Mouse (Mus musculus) ES-CJ7 (cell line): ENCODE measurements around the gene Abl1.

ENCODE experiments used
- DNase-seq: peaks from one replicate; pipeline ENCODE4 v3.0.0; 2011; ENCODE audit warnings: low read depth, low spot score

The Abl1 gene

DNA sequence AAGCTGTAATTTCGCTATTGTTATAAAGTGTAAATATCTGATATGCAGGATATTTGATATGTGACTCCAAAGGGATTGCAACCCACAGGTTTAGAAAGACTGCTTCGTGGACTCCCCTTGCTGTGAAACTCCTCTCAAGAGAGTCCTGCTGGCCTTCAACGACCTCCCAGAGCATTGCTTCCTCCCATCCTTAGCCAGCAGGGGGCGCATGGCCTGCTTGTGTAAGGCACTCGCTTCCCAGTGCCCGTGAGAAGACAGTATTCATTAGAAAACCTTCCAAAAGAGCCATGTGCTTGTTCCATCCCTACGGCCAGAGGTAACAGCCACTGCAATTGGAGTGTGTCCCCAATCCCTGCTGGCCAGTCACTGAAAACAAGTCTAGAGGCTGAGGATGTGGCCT is 98.9 kb downstream of the Abl1 start:
- peak; percentile 76 for DNase-seq

DNA sequence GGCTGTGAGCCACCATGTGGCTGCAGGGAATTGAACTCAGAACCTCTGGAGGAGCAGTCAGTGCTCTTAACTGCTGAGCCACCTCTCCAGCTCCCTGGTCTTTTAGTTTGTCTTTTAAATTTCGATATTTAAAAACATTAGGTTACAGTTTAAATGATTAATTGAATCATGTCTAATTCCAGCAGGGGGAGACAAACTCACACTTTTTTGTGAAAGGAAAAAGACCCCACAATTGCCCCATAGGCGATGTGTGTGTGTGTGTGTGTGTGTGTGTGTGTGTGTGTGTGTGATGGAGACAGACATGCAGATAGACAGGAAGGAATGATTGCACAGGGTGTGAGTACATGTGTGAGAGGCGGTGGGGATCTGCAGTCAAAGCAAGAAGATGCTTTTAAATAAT is 100.1 kb downstream of the Abl1 start:
- DNase-seq = no peak

GRCm38 (mm10) chr2:31789215-31789614 is 101.0 kb downstream of the Abl1 start:
- DNase-seq = no peak

DNA sequence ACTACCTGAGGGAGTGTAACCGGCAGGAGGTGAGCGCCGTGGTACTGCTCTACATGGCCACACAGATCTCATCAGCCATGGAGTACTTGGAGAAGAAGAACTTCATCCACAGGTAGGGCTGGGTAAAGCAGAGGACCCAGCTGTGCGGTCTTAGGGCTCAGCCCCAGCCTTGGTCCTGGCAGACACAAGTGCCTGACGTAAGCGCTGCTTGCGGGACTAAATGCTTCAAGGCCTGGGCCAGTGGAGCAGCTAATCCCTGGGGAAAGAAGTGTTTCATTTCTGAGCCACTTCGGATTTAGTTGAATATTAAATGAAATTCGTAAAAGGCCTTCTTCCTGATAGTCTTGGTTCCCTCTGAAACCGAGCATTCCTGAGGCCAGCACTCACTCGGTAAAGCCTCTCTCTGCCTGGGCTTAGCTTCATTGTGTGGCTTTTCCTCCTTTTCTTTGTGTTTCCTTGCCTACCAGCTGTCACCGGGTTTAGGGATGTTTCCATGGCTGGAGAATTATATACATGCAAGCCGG is 102.6 kb downstream of the Abl1 start:
- no peak for DNase-seq

DNA sequence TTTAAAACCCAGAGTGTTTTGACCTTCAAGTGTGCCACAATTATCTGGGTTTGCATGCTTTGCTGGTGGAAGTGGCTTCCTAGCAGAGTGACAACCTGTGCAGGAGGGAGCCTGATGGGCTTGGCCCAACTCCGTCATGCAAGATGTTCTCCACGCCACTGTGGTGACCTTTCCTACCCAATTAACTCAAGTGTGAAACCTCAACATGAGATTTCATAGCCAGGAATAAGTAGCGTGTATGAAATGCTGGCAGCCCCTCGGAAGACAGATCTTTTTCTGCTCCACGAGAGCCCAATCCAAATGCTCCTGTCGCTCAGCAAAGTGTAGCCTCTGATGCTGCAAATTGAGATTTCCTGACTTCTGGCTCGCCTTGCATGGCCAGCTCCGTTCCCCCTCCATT is 103.1 kb downstream of the Abl1 start:
- no peak for DNase-seq

GRCm38 (mm10) chr2:31792611-31793010 is 104.4 kb downstream of the Abl1 start:
- no peak for DNase-seq

DNA sequence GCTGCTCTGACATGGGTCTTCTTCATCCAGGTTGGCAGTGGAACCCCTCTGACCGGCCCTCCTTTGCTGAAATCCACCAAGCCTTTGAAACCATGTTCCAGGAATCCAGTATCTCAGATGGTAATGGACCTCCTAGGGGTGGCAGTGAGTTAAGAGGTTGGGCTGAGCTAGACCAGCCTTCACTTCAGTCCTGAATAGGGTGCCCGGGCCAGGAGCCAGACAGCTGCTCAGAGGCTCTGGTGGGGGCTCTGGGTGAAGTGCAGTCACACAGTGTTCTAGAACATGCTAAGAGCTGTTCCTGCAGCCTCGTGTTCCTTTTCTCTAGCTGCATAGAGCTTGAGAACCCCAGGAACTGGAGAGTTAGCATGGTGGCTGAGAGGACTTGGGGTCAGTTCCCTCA is 108.8 kb downstream of the Abl1 start:
- no peak for DNase-seq

DNA sequence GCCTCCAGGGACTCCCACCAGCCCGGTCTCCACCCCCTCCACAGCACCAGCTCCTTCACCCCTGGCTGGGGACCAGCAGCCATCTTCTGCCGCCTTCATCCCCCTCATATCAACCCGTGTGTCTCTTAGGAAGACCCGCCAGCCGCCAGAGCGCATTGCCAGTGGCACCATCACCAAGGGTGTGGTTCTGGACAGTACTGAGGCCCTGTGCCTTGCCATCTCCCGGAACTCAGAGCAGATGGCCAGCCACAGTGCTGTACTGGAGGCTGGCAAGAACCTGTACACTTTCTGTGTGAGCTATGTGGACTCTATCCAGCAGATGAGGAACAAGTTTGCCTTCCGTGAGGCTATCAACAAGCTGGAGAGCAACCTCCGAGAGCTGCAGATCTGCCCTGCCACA is 113.2 kb downstream of the Abl1 start:
- DNase-seq = no peak

GRCm38 (mm10) chr2:31802811-31803210 is 114.6 kb downstream of the Abl1 start:
- no peak for DNase-seq

- DNase-seq = no peak
Measured at GRCm38 (mm10) chr2:31803480-31803879, 115.3 kb downstream of the Abl1 start.

DNA sequence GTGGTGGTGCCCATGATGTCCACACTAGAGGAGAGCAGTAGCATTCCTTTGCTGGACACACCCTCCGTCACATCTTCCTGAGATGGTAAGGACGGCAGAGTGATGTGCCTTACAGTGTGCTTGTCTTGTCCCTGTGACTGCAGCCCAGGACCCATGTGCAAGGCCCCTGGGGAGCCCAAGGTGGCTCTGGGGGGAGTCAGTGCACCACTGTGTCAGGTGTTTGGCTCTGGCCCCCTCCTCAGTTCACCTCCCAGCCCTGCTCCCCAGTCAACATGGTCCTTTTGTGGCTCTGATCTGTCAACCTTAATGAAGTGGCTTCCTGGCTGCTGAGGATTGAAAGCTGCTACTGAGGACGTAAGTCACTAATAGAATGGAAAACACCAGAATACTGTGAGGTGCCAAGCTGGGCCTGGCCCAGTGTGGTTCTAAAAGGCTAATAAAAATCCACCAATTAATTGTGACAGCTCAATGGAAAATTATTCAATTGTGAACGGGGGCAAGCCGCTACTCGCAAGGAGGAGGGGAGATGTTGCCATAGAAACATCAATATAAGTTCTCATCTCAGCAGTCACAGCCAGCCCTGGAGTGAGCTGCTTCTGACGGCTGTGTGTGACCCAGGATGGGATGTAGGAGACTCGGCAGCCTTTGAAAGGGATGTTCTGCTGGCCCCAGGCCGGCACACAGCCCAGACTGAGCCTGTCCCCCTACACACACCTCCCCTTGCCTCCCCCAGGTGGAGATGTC is 118.6 kb downstream of the Abl1 start:
- DNase-seq = no peak

GRCm38 (mm10) chr2:31808410-31809357 is 120.5 kb downstream of the Abl1 start:
- no peak for DNase-seq

- DNase-seq = no peak
Measured at GRCm38 (mm10) chr2:31809358-31809740, 121.2 kb downstream of the Abl1 start.

DNA sequence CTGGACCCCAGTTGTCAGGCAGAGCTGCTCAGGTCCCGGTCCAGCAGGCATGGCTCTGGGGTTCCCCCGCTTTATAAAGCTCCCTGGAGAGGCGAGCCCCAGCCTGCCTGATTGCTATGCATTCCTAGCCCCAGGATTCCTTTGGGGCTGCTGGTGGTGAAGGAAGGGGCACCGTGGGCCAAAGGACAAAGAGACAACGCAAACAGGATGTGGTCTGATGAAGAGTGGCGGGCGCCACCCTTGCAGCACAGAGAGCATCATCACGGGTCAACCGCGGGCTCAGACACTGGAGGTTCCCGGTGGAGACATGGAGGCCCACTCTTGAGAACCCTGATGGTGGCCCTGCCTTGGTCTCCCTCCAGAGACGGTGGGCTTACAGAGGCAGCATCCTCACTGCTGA is 122.3 kb downstream of the Abl1 start, which contains the start of gene Qrfp:
TSS of gene Qrfp (minus strand) at position 137 of the 400 bp plus-strand sequence.
- DNase-seq = no peak

GRCm38 (mm10) chr2:31811086-31811958 is 123.1 kb downstream of the Abl1 start:
- no peak for DNase-seq

GRCm38 (mm10) chr2:31813641-31814040 is 125.5 kb downstream of the Abl1 start:
- no peak for DNase-seq

DNA sequence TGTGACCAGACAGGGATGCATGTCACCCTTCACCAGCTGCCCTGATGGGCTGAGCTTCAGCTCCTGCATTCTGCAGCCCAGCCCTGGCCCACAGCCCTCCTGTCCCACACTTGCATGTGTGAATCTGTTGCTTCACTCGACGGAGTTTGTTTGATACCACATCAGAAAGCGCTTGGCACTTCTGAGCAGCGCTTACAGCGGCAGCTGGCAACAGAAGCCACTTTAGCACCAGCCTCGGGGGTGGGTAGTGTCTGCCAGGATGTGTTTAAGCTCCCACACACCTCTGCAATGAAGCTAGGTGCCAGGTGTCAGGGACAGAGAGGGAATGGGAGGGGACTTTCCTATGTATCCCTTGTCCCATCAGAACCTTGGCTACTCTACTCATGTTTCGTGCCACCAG is 126.5 kb downstream of the Abl1 start:
- DNase-seq = no peak

GRCm38 (mm10) chr2:31815367-31815766 is 127.2 kb downstream of the Abl1 start:
- peak; percentile 71 for DNase-seq

DNA sequence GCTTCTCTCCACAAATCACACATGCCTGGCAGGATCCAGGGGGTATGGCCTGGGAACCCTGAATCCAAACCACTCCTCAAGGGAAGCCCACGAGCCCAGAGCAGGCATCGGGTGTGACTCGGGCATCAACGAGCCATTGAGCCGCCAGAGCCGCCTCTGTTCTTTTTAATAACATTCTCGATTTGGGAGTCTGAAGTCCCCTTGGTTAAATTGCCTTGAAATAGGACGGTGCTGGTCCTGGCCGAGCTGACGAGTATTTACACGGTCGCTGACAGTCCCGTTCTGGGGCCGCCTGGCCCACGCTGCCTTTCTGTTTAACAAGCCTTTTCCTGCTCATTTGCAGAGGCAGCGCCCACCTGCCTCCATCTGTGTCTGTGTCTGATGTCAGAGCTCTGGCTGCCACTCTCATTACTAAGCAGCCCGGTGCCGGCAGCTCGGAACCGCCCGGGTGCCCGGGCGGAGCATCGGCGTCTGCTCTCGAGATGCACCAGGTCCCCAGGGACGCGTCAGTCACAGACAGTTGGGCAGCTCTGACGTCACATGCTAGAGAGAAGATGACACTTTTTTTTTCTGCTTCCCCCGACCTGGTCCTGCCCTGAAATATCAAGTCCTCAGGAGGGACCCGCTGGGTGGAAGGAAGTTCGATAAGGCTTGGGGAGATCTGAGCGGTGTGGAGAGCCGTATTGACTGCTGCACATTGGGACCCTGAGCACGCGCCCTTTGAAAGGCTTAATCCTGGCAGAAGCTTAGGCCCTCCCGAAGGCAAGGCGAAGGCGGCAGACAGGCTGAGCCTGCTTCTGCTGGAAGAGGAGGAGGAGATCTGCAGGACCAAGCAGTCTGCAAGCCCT is 134.6 kb downstream of the Abl1 start:
- DNase-seq = peak; percentile 23

DNA sequence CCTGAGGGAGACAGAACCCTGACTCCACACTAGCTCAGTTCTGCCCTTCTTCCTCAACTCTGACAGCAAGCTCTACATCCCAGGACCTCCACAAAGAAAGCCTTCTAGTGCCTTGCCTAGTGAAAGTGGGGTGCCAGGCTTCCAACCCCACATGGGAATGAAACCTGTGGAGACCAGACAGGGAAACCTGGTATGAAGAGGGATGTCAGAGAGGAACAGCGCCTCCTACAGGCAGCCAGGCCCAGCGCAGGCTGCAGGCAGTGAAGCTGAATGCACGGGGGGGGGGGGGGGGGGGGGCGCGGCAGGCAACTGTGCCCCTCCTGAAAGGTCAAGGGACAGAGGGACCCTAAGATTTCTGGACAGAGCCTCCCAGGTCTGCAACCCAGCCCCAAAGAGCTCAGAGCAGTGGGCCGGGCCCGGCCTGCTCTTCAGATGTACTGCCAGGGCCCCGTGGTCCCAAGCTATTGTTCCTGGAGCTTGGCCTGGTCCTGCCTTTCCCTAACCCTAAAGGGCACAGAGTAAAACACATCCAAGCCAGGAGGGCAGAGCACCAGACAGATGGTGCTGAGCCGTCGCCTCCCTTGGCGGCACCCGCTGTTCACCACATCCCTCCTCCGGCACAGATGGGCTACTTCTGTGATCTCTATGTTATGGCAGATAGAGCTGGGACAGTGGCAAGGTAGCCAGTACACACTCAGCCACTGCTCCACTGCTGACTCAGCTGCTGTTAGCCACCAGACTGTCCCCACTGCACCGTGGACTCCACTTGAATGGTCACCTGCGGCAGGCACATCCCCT is 136.0 kb downstream of the Abl1 start:
- DNase-seq = peak; percentile 39
